Mouse (Mus musculus): ENCODE measurements at regions not wholly inside any gene's neighbourhood (a gene's known extent, or its start where the extent isn't known, plus 50 kb on each side); places are given as distances from the start of the nearest gene placed in this dataset.

- no peak for TF ChIP-seq POLR2A (IDR thresholded peaks at IDR 0.05; ENCODE audit: borderline replicate concordance, low read depth, low read length)
- no peak for TF ChIP-seq CTCF (IDR thresholded peaks at IDR 0.05; ENCODE audit: low read depth, low read length)
Observed at GRCm38 (mm10) chr12:12882931-12883553, 58.7 kb downstream of the Mycn start.
